Mouse (Mus musculus) lung, postnatal 0 days (tissue): Measurements from ENCODE around the gene Pigz. TPM values are rescaled to one million over a fixed set of nuclear protein-coding genes. Genes with fewer than 3 reads are reported as not detected.
A peak's percentile ranks its signal among the peaks of the same experiment; 100 is the strongest.

Source experiments
- ATAC-seq: fragments of 200-750 bp; cut with Nextera tagmentation; 2 replicates; pipeline ENCODE4 v1.8.0; 2017; ENCODE audit warnings: moderate library complexity
- DNase-seq: peaks from one replicate; pipeline ENCODE4 v3.0.0-alpha.2; 2016; ENCODE audit warnings: low spot score
- H3K27ac ChIP-seq: fragments of 300-500 bp; sonication (generic); 2 replicates; pipeline ENCODE4 v1.5.1; 2014; ENCODE audit warnings: antibody characterized with exemption, mild to moderate bottlenecking, low read length, mixed read lengths
- H3K27me3 ChIP-seq: fragments of 300-500 bp; sonication (generic); replicated peaks from 2 replicates; pipeline ENCODE4 v1.6.1; 2014; ENCODE audit warnings: low read length, mixed read lengths; ENCODE audit not compliant: insufficient read depth
- H3K36me3 ChIP-seq: fragments of 300-500 bp; sonication (generic); 2 replicates; pipeline ENCODE4 v1.6.1; 2014; ENCODE audit warnings: low read length, mixed read lengths; ENCODE audit not compliant: insufficient read depth
- H3K4me1 ChIP-seq: fragments of 300-500 bp; sonication (generic); 2 replicates; pipeline ENCODE4 v1.6.1; 2014; ENCODE audit warnings: antibody characterized with exemption, low read depth, low read length, mixed read lengths; ENCODE audit not compliant: insufficient read depth
- H3K4me2 ChIP-seq: fragments of 300-500 bp; sonication (generic); replicated peaks from 2 replicates; pipeline ENCODE4 v1.6.1; 2014; ENCODE audit warnings: low read depth, mild to moderate bottlenecking, low read length, moderate library complexity, mixed read lengths
- H3K4me3 ChIP-seq: fragments of 300-500 bp; sonication (generic); 2 replicates; pipeline ENCODE4 v1.5.1; 2014; ENCODE audit warnings: low read depth, low read length
- H3K9ac ChIP-seq: fragments of 300-500 bp; sonication (generic); replicated peaks from 2 replicates; pipeline ENCODE4 v1.6.1; 2014; ENCODE audit warnings: low read depth, mild to moderate bottlenecking
- H3K9me3 ChIP-seq: fragments of 300-500 bp; sonication (generic); 2 replicates; pipeline ENCODE4 v1.6.1; 2016; ENCODE audit warnings: low read length, mixed read lengths
- CTCF ChIP-seq: IDR thresholded peaks from 2 replicates; pipeline ENCODE4 v1.5.1; 2016; ENCODE audit warnings: antibody characterized with exemption, mild to moderate bottlenecking
- EP300 ChIP-seq: IDR thresholded peaks from 2 replicates; pipeline ENCODE4 v1.6.1; 2016; ENCODE audit warnings: antibody characterized with exemption, mild to moderate bottlenecking, control low read depth
- WGBS: fragments of 180-500 bp; shearing (Covaris S2); extraction: QIAGEN DNeasy Blood & Tissue Kit; methylation state at CpG from one replicate; pipeline ENCODE4 v1.1.7; 2014; 5-methylcytosine and 5-hydroxymethylcytosine counted together
- polyA plus RNA-seq: library from polyadenylated mRNA; unstranded; fragments of >200 nt; fragmentation: Nextera tagmentation; extraction: Ambion mirVana; gene quantifications from 2 replicates; pipeline ENCODE4 v1.2.1, GENCODE M21; 2015

The Pigz gene
- polyA plus RNA-seq, 1 experiment from 2014 or later, result 0.30 TPM

- Histone ChIP-seq H3K4me2 (peak overlapping the region; percentile 36), H3K27ac (no peak overlapping the region), H3K27me3 (peaks cover 23% of the 10 kb centered on the region; the same call in 1 of the 2 replicates), H3K4me1 (peaks cover 11% of the 10 kb centered on the region; the same call in 1 of the 2 replicates), H3K36me3 (no peaks in the 10 kb centered on the region), H3K4me3 (0 out of 2 replicates have a peak overlapping the region, but pooled peaks have one; percentile 14), H3K9me3 (no peaks in the 10 kb centered on the region), H3K9ac (no peak overlapping the region)
- TF ChIP-seq CTCF, result no peak
- no peak for TF ChIP-seq EP300
- DNase-seq, result peak; percentile 18
- WGBS, result 6% methylated on average over 36 of the region's 36 CpGs
- ATAC-seq, result no peak
Measured at GRCm38 (mm10) chr16:31935091-31935979, 1.7 kb downstream of the Pigz start.

- no peak for TF ChIP-seq EP300
- no peak for TF ChIP-seq CTCF
- peaks cover 11% of the 10 kb centered on the region; the same call in 1 of the 2 replicates for H3K4me1 ChIP-seq
- no peaks in the 10 kb centered on the region for H3K9me3 ChIP-seq
- H3K9ac ChIP-seq, result no peak overlapping the region
- peaks cover 23% of the 10 kb centered on the region; the same call in 1 of the 2 replicates for H3K27me3 ChIP-seq
- H3K36me3 ChIP-seq, result no peaks in the 10 kb centered on the region
- WGBS, result 76% methylated on average over 4 of the region's 4 CpGs
- no peak overlapping the region for H3K4me3 ChIP-seq
- H3K4me2 ChIP-seq, result no peak overlapping the region
- no peak for DNase-seq
- ATAC-seq, result no peak
- no peak overlapping the region for H3K27ac ChIP-seq
Measured at GRCm38 (mm10) chr16:31936568-31936967, 2.9 kb downstream of the Pigz start.

GRCm38 (mm10) chr16:31938856-31939255 lies 5.2 kb downstream of the Pigz start:
- Histone ChIP-seq H3K27ac (no peak overlapping the region), H3K36me3 (no peaks in the 10 kb centered on the region), H3K4me2 (no peak overlapping the region), H3K9me3 (no peaks in the 10 kb centered on the region), H3K4me3 (no peak overlapping the region), H3K27me3 (peaks cover 20% of the 10 kb centered on the region; the same call in 1 of the 2 replicates), H3K4me1 (0 out of 2 replicates have a peak, but pooled peaks cover 2% of the 10 kb centered on the region), H3K9ac (no peak overlapping the region)
- DNase-seq (no peak), ATAC-seq (no peak)
- TF ChIP-seq EP300, result no peak
- TF ChIP-seq CTCF, result no peak
- WGBS, result 61% methylated on average over 6 of the region's 6 CpGs

GRCm38 (mm10) chr16:31940586-31940985 lies 6.9 kb downstream of the Pigz start:
- no peak overlapping the region for H3K9ac ChIP-seq
- H3K27ac ChIP-seq, result no peak overlapping the region
- H3K36me3 ChIP-seq, result no peaks in the 10 kb centered on the region
- no peaks in the 10 kb centered on the region for H3K9me3 ChIP-seq
- TF ChIP-seq EP300 (no peak), CTCF (no peak)
- H3K4me2 ChIP-seq, result no peak overlapping the region
- no peak for DNase-seq
- 64% methylated on average over 2 of the region's 2 CpGs for WGBS
- H3K4me1 ChIP-seq, result no peaks in the 10 kb centered on the region
- ATAC-seq, result no peak
- 0 out of 2 replicates have a peak, but pooled peaks cover 6% of the 10 kb centered on the region for H3K27me3 ChIP-seq
- H3K4me3 ChIP-seq, result no peak overlapping the region

- Histone ChIP-seq H3K4me2 (no peak overlapping the region), H3K36me3 (no peaks in the 10 kb centered on the region), H3K27ac (no peak overlapping the region), H3K27me3 (no peaks in the 10 kb centered on the region), H3K4me3 (no peak overlapping the region), H3K4me1 (peaks cover 10% of the 10 kb centered on the region), H3K9ac (no peak overlapping the region), H3K9me3 (no peaks in the 10 kb centered on the region)
- DNase-seq (peak; percentile 74), ATAC-seq (0 out of 2 replicates have a peak, but pooled peaks have one; percentile 20)
- TF ChIP-seq EP300 (no peak), CTCF (peak; percentile 89)
- 6% methylated on average over 10 of the region's 10 CpGs for WGBS
Measured at GRCm38 (mm10) chr16:31943980-31944379, 10.3 kb downstream of the Pigz start.

- Histone ChIP-seq H3K9me3 (no peaks in the 10 kb centered on the region), H3K4me3 (no peak overlapping the region), H3K36me3 (no peaks in the 10 kb centered on the region), H3K9ac (no peak overlapping the region), H3K27me3 (no peaks in the 10 kb centered on the region), H3K27ac (no peak overlapping the region), H3K4me1 (peaks cover 14% of the 10 kb centered on the region), H3K4me2 (no peak overlapping the region)
- ATAC-seq (no peak), DNase-seq (no peak)
- 87% methylated on average over 12 of the region's 12 CpGs for WGBS
- no peak for TF ChIP-seq EP300
- TF ChIP-seq CTCF, result no peak
Measured at GRCm38 (mm10) chr16:31944698-31945255, 11.1 kb downstream of the Pigz start.
